Mouse (Mus musculus) heart, adult 9 months (tissue): ENCODE measurements around the gene Nrgn.

Experiments used
- DNase-seq, 2 experiments: peaks; one replicate each; pipeline ENCODE4 v3.0.0; 2022; ENCODE audit warnings: low spot score in 2 of 2

Gene Nrgn

DNA sequence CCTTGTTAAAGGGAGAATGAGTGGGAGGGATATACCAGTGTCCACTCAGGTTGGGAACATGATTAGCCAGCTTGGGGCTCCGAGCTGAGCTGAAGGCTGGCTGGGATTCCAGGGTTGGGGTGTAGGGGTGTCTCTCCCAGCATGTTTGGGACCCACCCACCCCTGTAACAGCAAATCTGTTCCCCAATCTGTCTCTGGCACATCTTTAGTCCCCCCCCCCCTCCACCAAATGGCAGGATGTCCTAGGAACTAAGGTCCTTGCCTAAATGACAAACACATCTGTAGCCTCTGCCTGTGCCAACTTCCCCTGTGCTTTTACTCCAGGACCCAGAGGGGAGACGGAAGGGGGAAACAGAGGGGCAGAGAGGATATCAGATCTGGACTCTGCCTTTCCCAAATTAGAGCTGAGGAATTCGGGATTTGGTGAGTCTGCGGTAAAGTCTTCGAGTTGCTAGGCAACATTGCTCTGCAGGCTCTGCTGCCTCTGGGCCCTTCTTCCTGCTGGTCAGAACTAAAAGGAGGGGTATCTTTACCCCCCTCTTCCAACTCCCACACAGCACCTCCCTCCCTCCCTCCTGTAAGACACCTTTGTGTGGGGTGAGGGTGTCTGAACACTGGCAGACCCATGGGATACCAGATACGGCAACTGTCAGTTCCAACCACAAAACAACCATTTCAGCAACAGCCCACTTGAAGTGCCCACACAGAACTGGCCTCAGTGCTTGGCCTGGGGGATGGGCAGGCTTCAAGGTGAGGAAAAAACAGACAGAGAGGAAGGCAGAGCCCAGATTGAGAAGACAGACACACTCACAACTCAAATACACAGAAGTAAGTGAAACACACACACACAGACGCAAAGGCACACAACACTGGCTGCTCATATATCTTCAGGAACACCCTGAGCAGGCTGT, 2.4 kb upstream of the Nrgn start, which contains the start of gene Siae:
TSS of gene Siae (plus strand) at position 861 of the 911 bp plus-strand sequence.
- DNase-seq: no peak

DNA sequence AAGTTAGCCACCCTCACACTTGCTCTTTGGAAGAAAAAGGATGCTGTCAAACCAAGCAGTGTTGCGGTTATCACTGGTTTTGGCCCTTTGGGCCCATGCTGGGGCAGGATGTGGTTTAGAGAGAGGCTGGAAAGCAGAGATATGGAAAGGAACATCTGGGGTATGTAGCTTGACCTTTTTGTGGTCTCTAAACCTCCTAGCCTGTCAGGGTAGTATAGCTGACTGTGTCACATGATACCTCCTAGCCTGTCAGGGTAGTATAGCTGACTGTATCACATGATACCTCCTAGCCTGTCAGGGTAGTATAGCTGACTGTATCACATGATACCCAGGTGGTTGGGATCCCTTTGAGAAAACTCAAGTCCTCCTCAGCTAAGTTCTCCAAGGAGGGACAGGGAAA, 1.6 kb upstream of the Nrgn start:
- DNase-seq: no peak

DNA sequence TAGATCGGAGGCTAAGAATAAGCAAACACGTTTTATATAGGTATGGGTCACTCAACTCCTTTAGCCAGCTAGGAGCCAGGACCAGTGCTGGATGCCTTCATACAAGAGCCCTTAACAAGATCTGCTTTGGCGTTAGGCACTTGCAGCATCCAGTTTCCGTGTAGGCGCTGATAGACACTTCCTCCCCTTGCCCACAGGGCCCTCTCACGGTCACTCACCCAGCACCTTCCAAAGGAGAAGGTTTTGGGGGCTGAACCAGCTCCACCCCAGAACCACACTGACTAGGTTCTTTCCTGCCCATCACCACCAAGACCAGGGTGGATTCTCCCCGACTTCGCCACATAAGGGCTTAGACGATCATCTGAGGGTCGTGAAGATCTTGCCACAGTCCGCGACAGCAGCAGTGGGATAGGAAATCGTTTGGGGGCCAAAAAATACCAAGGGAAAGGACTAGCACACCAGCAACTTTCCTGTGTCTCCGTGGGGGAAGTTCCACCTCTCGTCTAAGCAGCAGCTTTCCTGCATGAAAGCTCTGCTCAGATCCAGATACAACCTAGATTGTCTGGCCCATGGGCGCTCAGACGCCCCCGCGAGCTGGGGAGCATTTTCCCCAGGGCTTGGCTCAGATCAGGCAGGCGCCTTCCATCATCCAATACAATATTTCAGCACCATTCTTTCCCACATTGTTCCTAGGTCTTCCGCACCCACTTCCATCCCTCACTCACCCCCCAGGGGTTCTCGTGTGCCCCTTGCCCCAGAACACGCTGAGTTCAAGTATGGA, 763 bp downstream of the Nrgn start:
- no peak for DNase-seq

DNA sequence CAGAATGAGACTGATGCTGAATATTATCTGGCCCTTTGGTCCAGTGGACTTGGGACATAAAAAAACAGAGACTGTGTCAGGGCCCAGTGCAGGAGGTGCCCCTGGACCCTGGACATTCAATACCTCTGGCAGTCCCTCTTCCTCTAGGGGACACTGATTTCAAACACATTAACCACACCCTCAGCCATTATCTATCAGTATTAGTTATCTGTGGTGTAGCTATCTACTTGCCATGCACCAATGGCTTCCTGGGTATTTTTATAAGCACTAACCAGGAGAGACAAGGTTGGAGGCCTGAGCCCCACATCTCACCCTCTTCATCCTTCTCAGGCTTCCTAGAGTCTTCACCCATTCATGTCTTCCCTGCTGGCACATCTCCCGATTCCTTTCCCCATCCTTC, 2.3 kb downstream of the Nrgn start:
- DNase-seq: no peak

DNA sequence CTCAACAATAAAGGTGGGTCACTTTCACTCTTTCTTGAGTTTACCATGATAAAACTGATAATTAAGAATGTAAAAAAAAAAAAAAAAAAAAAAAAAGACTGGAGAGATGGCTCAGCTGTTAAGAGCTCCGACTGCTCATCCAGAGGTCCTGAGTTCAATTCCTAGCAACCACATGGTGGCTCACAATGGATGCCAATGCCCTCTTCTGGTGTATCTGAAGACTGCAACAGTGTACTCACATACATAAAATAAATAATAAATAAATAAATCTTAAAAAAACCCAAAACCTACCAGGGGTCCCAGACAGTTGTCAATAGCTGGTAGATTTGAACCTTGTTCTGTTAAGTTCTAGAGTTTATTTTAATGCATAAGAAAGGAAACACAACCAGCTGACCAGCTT, 5.8 kb downstream of the Nrgn start:
- DNase-seq: no peak

DNA sequence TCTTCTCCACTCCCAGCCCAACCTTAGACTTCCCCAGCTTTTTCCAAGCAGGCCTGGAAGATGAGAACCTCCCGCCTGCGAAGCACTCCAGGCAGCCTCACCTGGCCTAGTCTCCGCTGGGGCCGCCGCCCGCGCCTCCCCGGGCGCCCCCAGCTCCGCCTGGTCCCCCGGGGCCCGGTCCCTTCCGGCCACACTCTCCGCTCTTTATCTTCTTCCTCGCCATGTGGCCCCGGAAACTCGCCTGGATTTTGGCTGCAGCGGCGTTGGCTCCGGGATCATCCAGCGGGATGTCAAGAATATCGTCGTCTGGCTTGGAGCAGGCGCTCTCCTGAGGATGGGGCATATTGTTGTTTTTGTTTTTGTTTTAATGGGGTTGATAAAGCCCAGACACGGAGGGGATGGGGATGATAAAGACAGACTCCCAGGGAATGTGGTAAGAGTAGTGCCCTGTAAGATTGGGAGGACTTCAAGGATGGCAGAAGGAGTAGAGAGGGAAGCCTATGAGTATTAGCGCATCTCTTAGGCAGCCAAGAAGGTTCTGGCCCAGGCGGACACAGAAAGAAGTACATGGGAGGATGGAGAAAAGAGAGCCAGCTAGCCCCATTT, 6.8 kb downstream of the Nrgn start:
- DNase-seq: peak; percentile 35 to 41

DNA sequence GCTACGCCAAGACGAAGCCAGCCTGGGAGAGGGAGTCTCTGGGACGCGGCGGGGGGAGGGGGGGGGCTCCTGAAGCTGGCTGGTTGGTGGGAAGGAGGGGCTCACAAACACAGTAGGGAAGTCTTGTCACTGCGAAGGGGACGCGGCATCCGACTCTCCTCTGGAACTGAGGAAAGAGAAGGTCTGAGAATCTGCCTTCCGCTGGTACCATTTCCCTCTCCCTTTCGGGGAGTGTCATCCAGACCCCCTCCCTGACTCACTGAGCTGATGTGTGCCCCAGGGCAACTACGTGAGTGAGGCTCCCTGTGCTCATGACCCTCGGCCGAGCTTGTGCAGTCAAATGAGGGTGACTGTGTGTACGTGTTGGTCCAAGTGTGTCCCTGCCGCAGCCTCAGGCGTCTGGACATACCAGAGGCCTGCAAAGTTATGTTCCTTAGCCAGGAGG, 7.5 kb downstream of the Nrgn start:
- DNase-seq: no peak

DNA sequence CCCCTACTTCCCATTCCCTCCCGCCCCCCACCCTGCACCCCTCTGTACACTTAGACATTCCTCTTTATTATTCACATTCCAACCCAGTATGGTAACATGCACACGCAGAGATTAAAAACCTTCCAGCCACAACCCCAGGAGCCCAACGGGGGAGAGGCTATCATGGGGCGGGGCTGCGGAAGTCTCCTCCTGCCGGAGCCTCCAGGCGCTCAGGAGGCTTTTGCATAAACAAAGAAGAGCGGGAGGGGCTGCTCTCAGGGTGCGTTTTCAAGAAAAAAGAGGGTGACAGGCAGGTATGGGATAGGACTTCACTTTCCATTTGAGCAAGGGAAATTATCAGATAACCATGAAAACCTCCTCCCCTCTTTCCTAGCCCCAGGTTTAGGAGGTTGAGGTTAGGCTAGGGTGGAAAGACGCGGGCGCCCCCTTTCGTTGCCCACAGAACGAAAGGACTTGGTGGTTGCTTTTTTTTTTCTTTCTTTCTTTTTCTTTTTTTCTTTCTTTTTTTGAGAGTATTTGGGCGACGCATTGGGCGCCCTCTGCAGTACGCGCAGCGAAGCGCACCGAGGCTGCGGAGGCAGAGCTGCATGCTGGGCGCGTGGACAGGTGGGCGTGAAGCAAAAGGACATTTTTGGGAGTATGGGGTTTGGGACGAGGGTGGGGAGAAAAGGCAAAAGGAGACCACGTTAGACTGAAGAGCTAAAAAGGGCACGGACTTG, 8.1 kb downstream of the Nrgn start:
- peak; percentile 67 to 70 for DNase-seq

DNA sequence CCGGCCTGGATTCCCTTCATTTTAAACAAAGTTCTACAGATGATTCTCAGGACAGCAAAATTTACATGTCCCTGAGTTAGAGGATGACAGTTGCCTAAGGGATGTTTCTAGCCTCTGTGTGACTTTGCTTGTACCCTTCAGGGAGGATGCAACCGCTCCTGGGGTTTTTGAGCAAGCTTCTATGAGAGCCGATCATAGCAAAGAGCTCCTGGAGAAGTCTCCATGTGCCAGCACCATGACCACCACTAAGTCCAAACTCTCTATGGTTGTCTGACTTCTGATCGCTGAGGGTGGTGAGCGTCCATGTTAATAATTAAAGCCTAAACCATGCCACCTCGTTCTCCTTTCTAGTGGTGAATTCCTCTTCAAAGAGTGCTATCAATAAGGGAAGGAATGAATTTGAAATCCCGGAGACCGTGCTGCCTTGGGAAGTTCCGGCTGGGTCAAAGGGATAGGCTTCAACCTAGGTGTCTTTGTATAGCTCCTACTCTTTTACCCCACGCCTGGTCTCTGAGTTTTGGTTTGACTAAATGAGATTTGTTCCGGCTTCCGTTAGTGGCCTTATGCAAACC, 8.7 kb downstream of the Nrgn start:
- DNase-seq: no peak

DNA sequence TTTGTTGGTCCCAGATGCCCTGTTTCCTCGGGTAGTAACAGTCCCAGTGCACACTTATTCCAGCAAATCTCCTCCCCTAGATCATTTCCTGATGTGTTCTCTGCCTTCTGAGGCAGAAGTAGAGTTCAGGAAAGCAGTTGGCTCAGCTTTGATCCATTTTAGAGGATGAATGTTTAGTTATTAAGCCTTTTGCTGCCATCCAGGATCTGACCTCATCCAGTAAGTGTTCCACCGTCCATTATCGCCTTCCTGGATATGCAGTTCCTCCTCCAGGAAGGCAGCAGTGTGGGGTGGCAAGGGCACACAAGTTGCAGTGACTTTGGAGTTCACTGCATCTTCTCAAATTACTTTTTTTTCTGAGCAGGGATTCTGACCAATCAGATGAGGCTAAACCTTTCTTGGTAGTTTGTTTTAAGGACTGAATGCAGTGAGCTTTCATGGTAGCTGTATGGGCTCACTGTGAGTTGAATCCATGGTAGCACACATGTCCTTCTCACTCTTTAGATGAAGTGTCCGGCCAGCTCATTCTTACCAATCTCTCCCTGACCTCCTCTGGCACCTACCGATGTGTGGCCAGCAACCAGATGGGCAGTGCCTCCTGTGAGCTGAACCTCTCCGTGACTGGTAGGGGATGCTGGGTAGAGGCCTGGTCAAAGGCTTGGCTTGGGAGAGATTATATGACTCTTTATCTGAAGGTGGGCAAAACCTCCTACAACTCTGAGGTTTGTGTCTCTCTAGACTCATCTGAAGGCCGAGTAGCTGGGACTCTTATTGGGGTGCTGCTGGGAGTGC, 10.7 kb downstream of the Nrgn start:
- DNase-seq: no peak

DNA sequence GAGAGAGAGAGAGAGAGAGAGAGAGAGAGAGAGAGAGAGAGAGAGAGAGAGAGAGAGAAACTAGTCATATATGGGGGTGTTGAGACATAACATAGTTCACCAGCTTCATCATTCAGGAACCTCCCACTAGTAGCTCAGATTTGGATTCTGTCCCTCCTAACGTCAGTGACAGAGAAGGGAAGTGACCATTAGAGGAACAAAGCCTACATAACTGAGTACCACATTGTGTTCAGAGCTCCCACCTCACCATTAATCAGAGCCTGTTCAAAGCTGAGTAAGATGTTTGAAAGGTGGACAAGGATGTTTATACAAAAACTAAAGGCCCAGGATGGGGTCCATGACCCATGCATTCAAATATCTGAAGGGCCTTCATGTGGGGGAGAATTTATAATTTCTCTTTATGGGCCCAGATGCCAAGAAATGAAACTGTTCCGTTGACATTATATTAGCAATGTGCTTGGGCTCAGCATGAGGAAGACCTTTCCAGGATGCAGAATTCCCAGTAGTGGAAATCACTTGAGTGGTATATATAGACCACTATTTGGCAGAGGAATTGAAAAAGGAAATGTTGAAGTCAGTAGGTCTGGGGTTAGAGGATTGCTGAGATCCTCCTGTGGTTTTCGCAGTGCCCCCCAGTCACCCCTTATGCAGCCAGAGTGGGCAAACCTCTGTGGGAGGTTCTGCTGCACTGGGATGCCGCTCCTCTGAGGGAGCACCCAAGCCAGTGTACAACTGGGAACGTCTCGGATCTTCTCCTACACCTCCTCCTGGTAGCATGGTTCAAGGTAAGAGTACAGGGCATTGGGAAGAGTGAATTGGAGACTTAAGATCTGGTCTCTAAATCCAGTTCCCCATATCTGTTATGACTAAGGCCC, 11.8 kb downstream of the Nrgn start:
- no peak for DNase-seq

DNA sequence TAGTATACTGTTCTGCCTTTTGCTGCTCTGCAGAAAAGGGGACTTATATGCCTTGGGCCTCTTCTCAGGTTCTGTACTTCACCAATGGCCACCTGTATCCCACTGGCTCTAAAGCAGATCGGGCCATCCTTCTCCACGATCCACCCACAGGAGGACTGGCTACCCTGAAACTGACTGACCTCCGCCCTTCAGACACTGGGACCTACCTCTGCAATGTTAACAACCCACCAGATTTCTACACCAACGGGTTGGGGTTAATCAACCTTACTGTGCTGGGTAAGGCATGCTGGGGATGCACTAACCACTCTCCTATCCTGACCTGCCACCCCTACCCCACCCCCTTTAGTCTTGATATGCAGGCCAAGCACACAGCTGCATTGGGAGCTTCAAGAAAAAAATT, 12.5 kb downstream of the Nrgn start:
- DNase-seq: no peak

DNA sequence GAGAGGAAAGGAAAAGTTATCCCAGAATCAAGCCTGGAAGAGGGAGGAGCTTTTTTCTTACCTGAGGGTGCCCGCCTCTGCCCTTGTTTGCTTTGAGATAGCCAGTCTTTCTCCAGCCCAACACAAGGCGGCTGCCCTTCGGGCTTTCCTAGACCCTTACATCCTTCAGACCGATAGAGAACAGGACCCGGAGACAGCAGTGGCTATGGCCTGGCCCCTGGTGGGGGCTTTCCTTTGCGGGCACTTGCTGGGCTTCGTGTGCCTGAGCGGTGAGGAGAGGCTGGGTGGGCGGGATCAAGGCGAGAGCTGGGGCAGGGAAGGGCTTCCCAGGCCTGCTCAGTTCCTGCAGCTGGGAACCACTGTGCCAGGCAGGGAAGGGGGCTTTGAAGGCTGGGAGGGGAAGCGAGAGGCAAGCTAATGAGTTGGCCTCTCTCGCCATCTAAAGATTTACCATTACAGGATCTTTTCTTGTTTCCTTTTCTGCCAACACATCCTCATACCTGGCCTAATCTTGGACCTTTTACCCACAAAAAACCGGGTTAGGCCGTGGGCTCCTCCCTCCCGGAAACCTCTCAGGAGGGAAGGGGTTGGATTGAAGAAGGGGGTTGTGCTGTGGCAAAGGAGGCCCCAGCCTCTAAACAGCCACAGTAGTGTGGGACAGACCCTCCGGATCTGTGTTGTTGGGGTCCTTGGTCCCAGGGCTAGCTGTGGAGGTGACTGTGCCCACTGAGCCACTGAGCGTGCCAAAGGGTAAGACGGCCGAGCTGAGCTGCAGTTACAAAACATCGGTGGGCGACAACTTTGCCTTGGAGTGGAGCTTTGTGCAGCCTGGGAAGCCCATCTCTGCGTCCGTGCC, 13.3 kb downstream of the Nrgn start, which contains the start of gene Vsig2:
TSS of gene Vsig2 (plus strand) at position 86 of the 856 bp plus-strand sequence.
- no peak for DNase-seq

DNA sequence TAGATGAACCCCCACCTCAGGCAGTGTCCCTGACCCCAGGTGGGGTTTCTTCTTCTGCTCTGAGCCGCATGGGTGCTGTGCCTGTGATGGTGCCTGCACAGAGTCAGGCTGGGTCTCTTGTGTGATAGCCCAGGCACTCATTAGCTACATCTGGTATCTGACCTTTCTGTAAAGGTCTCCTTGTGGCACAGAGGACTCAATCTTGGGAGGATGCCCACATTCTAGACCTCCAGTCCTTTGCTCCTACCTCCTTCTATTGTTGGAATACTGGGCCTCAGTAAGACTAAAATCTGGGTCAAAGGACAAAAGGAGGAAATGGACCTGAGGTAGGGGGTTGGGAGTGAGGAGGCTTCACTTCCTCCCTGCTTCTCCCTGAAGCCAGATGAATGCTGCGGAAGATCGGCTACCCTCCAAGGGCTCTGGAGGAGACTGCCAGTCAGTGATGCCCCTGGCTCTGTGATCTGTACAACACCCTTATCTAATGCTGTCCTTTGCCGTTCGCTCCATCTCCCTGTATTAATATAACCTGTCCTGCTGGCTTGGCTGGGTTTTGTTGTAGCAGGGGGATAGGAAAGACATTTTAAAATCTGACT, 14.9 kb downstream of the Nrgn start:
- DNase-seq: peak in 1 of 2 experiments; percentile 21

DNA sequence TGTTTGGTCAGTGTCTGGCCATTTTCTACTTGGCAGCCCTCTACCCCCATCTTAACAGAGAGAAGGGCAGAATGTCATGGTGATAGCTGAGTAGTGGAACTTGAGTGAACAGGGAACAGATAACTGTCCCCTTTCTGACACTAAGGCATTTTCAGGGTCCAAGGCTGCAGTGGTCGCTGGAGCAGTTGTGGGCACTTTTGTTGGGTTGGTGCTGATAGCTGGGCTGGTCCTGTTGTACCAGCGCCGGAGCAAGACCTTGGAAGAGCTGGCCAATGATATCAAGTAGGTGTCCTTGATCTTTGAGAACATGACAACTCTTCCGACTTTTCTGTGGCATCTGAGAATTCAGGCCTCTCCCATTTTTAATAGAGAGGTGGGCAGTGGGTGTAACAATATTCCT, 15.9 kb downstream of the Nrgn start:
- no peak for DNase-seq

DNA sequence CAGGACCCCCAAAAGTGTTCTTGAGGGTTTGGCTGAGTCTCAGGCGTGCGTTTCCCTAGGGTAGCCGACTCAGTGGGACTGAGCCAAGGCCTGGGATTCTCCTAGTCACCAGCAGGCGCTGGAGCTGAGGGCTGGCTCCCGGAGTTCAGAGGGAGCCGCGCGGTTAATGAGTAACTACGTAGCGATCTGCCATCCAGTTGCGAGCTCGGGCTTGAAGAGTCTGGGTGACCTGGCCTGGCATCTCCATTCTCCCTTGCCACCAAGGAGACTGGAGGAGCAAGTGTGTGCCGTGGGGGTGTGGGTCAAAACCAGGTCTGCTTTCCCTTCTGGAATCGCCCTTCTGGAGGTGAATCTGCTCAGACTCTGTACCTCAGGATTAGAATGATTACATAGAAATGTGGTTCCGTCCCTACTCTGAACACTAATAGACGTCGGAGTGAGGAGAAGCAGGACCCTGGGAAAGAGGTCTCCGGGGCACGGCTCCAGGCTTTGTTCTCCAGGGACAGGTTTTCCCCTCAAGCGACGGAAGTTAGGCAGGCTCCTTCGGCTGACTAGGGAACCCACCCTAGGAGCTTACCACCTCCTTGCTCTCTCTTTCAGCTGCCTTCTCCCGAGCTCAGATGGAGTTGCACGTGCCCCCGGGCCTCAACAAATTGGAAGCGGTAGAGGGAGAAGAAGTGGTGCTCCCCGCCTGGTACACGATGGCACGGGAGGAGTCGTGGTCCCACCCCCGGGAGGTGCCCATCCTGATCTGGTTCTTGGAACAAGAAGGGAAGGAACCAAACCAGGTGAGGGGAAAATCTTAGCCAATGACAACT, 21.6 kb downstream of the Nrgn start:
- peak; percentile 49 to 52 for DNase-seq
